Mouse (Mus musculus) myocyte (in vitro differentiated cells): ENCODE measurements at regions not wholly inside any gene's neighbourhood (a gene's known extent, or its start where the extent isn't known, plus 50 kb on each side); places are given as distances from the start of the nearest gene placed in this dataset.

Experiments used
- H3K27me3 ChIP-seq: one replicate; pipeline ENCODE4 v1.6.1; 2011; ENCODE audit not compliant: control insufficient read depth, insufficient read depth, insufficient read length
- H3K36me3 ChIP-seq: one replicate; pipeline ENCODE4 v1.6.1; 2011; ENCODE audit not compliant: control insufficient read depth, insufficient read depth
- H3K4me2 ChIP-seq: one replicate; pipeline ENCODE4 v1.6.1; 2011; ENCODE audit warnings: low read depth, control low read depth
- H3K4me3 ChIP-seq: one replicate; pipeline ENCODE4 v1.5.1; 2011; ENCODE audit warnings: mild to moderate bottlenecking, control low read depth, moderate library complexity
- H3K79me2 ChIP-seq: one replicate; pipeline ENCODE4 v1.6.1; 2011; ENCODE audit not compliant: control insufficient read depth, insufficient read depth
- H3ac ChIP-seq: one replicate; pipeline ENCODE4 v1.6.1; 2011; ENCODE audit not compliant: control insufficient read depth, insufficient read length
- CEBPB ChIP-seq: IDR thresholded peaks from 2 replicates; pipeline ENCODE4 v1.6.1; 2011; ENCODE audit warnings: mild to moderate bottlenecking, moderate library complexity; ENCODE audit not compliant: poor library complexity, insufficient read depth, severe bottlenecking
- E2F4 ChIP-seq: IDR thresholded peaks from one replicate; pipeline ENCODE4 v1.6.1; 2011; ENCODE audit warnings: mild to moderate bottlenecking, control low read depth, moderate library complexity; ENCODE audit not compliant: insufficient read depth
- MAX ChIP-seq: IDR thresholded peaks from one replicate; pipeline ENCODE4 v1.6.1; 2011; ENCODE audit warnings: low read depth, mild to moderate bottlenecking, control low read depth
- MYOD1 ChIP-seq, 3 experiments: IDR thresholded peaks; one replicate each; pipeline ENCODE4 v1.6.1; 2011; ENCODE audit warnings: control low read depth in 2 of 3, low read depth in 2 of 3, mild to moderate bottlenecking in 2 of 3, moderate library complexity in 1 of 3; ENCODE audit not compliant: insufficient read length in 2 of 3, control insufficient read depth in 1 of 3
- MYOG ChIP-seq, 3 experiments: IDR thresholded peaks; one replicate each; pipeline ENCODE4 v1.6.1; 2011; ENCODE audit warnings: control low read depth in 2 of 3, low read depth in 2 of 3, mild to moderate bottlenecking in 2 of 3; ENCODE audit not compliant: insufficient read length in 2 of 3, control insufficient read depth in 1 of 3, insufficient read depth in 1 of 3
- POLR2A ChIP-seq: IDR thresholded peaks from one replicate; pipeline ENCODE4 v1.6.1; 2011; ENCODE audit warnings: low read depth, mild to moderate bottlenecking, control low read depth, moderate library complexity; ENCODE audit not compliant: insufficient read length
- POLR2AphosphoS2 ChIP-seq: IDR thresholded peaks from one replicate; pipeline ENCODE4 v1.6.1; 2011; ENCODE audit warnings: low read depth, control low read depth; ENCODE audit not compliant: insufficient read length
- REST ChIP-seq: IDR thresholded peaks from one replicate; pipeline ENCODE4 v1.6.1; 2011; ENCODE audit warnings: mild to moderate bottlenecking, control low read depth, moderate library complexity; ENCODE audit not compliant: insufficient read depth, insufficient read length
- SRF ChIP-seq: IDR thresholded peaks from one replicate; pipeline ENCODE4 v1.6.1; 2011; ENCODE audit warnings: low read depth; ENCODE audit not compliant: control insufficient read depth, insufficient read length
- TCF12 ChIP-seq: IDR thresholded peaks from one replicate; pipeline ENCODE4 v1.6.1; 2011; ENCODE audit warnings: mild to moderate bottlenecking, control low read depth; ENCODE audit not compliant: poor library complexity, insufficient read depth, severe bottlenecking
- TCF3 ChIP-seq: IDR thresholded peaks from one replicate; pipeline ENCODE4 v1.6.1; 2011; ENCODE audit warnings: low read depth, control low read depth; ENCODE audit not compliant: insufficient read length
- USF1 ChIP-seq: IDR thresholded peaks from one replicate; pipeline ENCODE4 v1.6.1; 2011; ENCODE audit warnings: low read depth, mild to moderate bottlenecking, control low read depth, moderate library complexity

- no peak for TF ChIP-seq MYOD1 (IDR thresholded peaks at IDR 0.05; ENCODE audit: control insufficient read depth in 1 of 3, insufficient read length in 2 of 3, low read depth in 2 of 3)
- TF ChIP-seq TCF3, result no peak
- no peak for TF ChIP-seq REST
- no peak for TF ChIP-seq MAX
- no peak for TF ChIP-seq MYOG (IDR thresholded peaks at IDR 0.05; ENCODE audit: control insufficient read depth in 1 of 3, insufficient read depth in 1 of 3, insufficient read length in 2 of 3, low read depth in 2 of 3)
- TF ChIP-seq USF1, result no peak
- no peak for TF ChIP-seq CEBPB
- TF ChIP-seq TCF12, result no peak
- TF ChIP-seq SRF, result no peak
- TF ChIP-seq E2F4, result no peak
- no peak for TF ChIP-seq POLR2A
- Histone ChIP-seq H3K27me3 (no peaks in the 10 kb centered on the region), H3K79me2 (no peaks in the 10 kb centered on the region), H3ac (no peak overlapping the region), H3K4me3 (no peak overlapping the region), H3K36me3 (no peaks in the 10 kb centered on the region), H3K4me2 (no peak overlapping the region)
These were observed 309.2 kb upstream of the Tmprss15 start for GRCm38 (mm10) chr16:79400100-79400499.

GRCm38 (mm10) chr16:79398476-79398875, 307.6 kb upstream of the Tmprss15 start:
- H3K79me2 ChIP-seq, result no peaks in the 10 kb centered on the region
- no peak overlapping the region for H3ac ChIP-seq
- H3K36me3 ChIP-seq, result no peaks in the 10 kb centered on the region
- no peaks in the 10 kb centered on the region for H3K27me3 ChIP-seq
- TF ChIP-seq SRF (no peak), REST (no peak), MAX (no peak), CEBPB (no peak), E2F4 (no peak), TCF3 (no peak), POLR2AphosphoS2 (no peak), TCF12 (no peak), MYOG (IDR thresholded peaks at IDR 0.05; ENCODE audit: control insufficient read depth in 1 of 3, insufficient read depth in 1 of 3, insufficient read length in 2 of 3, low read depth in 2 of 3) (no peak)
- H3K4me3 ChIP-seq, result no peak overlapping the region
- H3K4me2 ChIP-seq, result no peak overlapping the region

- Histone ChIP-seq H3K36me3 (no peaks in the 10 kb centered on the region), H3K27me3 (no peaks in the 10 kb centered on the region), H3K4me3 (no peak overlapping the region), H3K79me2 (no peaks in the 10 kb centered on the region), H3ac (no peak overlapping the region), H3K4me2 (no peak overlapping the region)
- no peak for TF ChIP-seq MAX
- TF ChIP-seq TCF12, result no peak
- TF ChIP-seq MYOG (IDR thresholded peaks at IDR 0.05; ENCODE audit: control insufficient read depth in 1 of 3, insufficient read depth in 1 of 3, insufficient read length in 2 of 3, low read depth in 2 of 3), result no peak
- TF ChIP-seq MYOD1 (IDR thresholded peaks at IDR 0.05; ENCODE audit: control insufficient read depth in 1 of 3, insufficient read length in 2 of 3, low read depth in 2 of 3), result no peak
- no peak for TF ChIP-seq REST
These were observed 303.5 kb upstream of the Tmprss15 start for GRCm38 (mm10) chr16:79394425-79394824.

- no peak overlapping the region for H3ac ChIP-seq
- no peaks in the 10 kb centered on the region for H3K27me3 ChIP-seq
- TF ChIP-seq TCF12 (no peak), MYOD1 (IDR thresholded peaks at IDR 0.05; ENCODE audit: control insufficient read depth in 1 of 3, insufficient read length in 2 of 3, low read depth in 2 of 3) (no peak), REST (no peak), POLR2A (no peak), USF1 (no peak), TCF3 (no peak), MAX (no peak), POLR2AphosphoS2 (no peak), SRF (no peak)
- no peaks in the 10 kb centered on the region for H3K36me3 ChIP-seq
- H3K4me2 ChIP-seq, result no peak overlapping the region
- H3K79me2 ChIP-seq, result no peaks in the 10 kb centered on the region
- no peak overlapping the region for H3K4me3 ChIP-seq
These were observed 295.5 kb upstream of the Tmprss15 start for GRCm38 (mm10) chr16:79386421-79386820.

DNA sequence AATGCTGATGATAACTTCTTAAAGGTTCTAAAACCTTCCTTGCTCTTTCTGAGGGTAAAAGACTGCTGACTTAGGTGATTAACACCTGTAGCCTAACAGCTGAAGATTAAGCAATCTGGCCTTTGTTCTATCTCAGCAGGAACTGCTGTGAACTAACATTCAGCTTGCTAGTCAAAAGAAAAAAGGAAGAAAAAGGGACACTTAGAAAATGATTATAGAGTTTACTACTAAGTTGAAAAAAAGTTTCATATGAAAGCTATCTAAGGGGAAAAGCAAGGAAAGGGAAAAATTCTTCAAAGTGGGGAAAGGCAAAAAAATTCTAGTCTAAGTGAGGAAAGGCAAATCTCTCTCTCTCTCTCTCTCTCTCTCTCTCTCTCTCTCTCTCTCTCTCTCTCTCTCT, 259.2 kb upstream of the Tmprss15 start:
- H3K27me3 ChIP-seq, result no peaks in the 10 kb centered on the region
- H3K36me3 ChIP-seq, result no peaks in the 10 kb centered on the region
- no peak overlapping the region for H3K4me3 ChIP-seq
- TF ChIP-seq TCF12 (no peak), POLR2AphosphoS2 (no peak)
- H3ac ChIP-seq, result no peak overlapping the region
- no peak overlapping the region for H3K4me2 ChIP-seq
- H3K79me2 ChIP-seq, result no peaks in the 10 kb centered on the region

GRCm38 (mm10) chr16:79342453-79342852, 251.6 kb upstream of the Tmprss15 start:
- Histone ChIP-seq H3K27me3 (no peaks in the 10 kb centered on the region), H3K36me3 (no peaks in the 10 kb centered on the region), H3K79me2 (no peaks in the 10 kb centered on the region), H3K4me2 (no peak overlapping the region), H3K4me3 (no peak overlapping the region), H3ac (no peak overlapping the region)
- TF ChIP-seq POLR2A, result no peak
- TF ChIP-seq CEBPB, result peak; percentile 95; the same call in 1 of the 2 replicates
